Mouse (Mus musculus) cerebellum, adult 2 months (tissue): ENCODE measurements around the gene Pla2g4a. TPM values are rescaled to one million over a fixed set of nuclear protein-coding genes. Genes with fewer than 3 reads are reported as not detected.

Source experiments
- DNase-seq, 2 experiments: peaks; one replicate each; pipeline ENCODE4 v3.0.0; 2021
- H3K27ac ChIP-seq: fragments of 200-500 bp; 2 replicates; pipeline ENCODE4 v1.5.1; 2012; ENCODE audit warnings: low read length, control low read depth, inconsistent platforms; ENCODE audit not compliant: insufficient read depth
- H3K27me3 ChIP-seq: fragments of 200-500 bp; 2 replicates; pipeline ENCODE4 v1.6.1; 2012; ENCODE audit warnings: inconsistent platforms, mild to moderate bottlenecking, low read length, moderate library complexity; ENCODE audit not compliant: control insufficient read depth, insufficient read depth
- H3K4me1 ChIP-seq: fragments of 200-500 bp; 2 replicates; pipeline ENCODE4 v1.6.1; 2011; ENCODE audit warnings: low read length; ENCODE audit not compliant: control insufficient read depth, insufficient read depth
- H3K4me3 ChIP-seq: fragments of 200-500 bp; replicated peaks from 2 replicates; pipeline ENCODE3; 2011; ENCODE audit warnings: mild to moderate bottlenecking, low read depth, low read length, control low read depth; ENCODE audit not compliant: insufficient read depth
- CTCF ChIP-seq: fragments of 200-500 bp; IDR thresholded peaks from 2 replicates; pipeline ENCODE4 v1.5.1; 2011; ENCODE audit warnings: low read depth, mild to moderate bottlenecking, control low read depth, low read length, moderate library complexity, borderline replicate concordance; ENCODE audit not compliant: insufficient read depth
- POLR2A ChIP-seq: fragments of 200-500 bp; IDR thresholded peaks from 2 replicates; pipeline ENCODE4 v1.6.1; 2011; ENCODE audit warnings: low read length, control low read depth, borderline replicate concordance; ENCODE audit not compliant: insufficient read depth
- WGBS: fragments of 180-500 bp; shearing (Covaris S2); methylation state at CpG from one replicate; pipeline ENCODE4 v1.1.7; 2018; 5-methylcytosine and 5-hydroxymethylcytosine counted together
- polyA plus RNA-seq: library from polyadenylated mRNA; depleted of rRNA; stranded (reverse); fragments of >200 nt; gene quantifications from 2 replicates; pipeline ENCODE4 v1.2.3, GENCODE M21; 2012; rRNA removed

The Pla2g4a gene
- 4.4 and 4.9 TPM in 2 replicates for polyA plus RNA-seq

GRCm38 (mm10) chr1:149960734-149961424, at the start of gene Pla2g4a:
Pla2g4a (minus strand) TSS chr1:149961290.
- no peak within 1 kb of the TSS for H3K27ac ChIP-seq
- TF ChIP-seq POLR2A (no peak), CTCF (no peak)
- H3K4me1 ChIP-seq = no peaks in the 10 kb centered on the region
- 19% methylated on average over 15 of the region's 15 CpGs for WGBS
- peak within 1 kb of the TSS; percentile 20 for H3K4me3 ChIP-seq
- DNase-seq = no peak
- H3K27me3 ChIP-seq = no peaks in the 10 kb centered on the region

- Histone ChIP-seq H3K4me1 (no peaks in the 10 kb centered on the region), H3K4me3 (no peak overlapping the region), H3K27me3 (no peaks in the 10 kb centered on the region), H3K27ac (no peak overlapping the region)
- no peak for DNase-seq
- WGBS = 61% methylated on average over 4 of the region's 4 CpGs
- TF ChIP-seq POLR2A = no peak
- no peak for TF ChIP-seq CTCF
These were observed 49.5 kb upstream of the Pla2g4a start for GRCm38 (mm10) chr1:150010629-150010979.

DNA sequence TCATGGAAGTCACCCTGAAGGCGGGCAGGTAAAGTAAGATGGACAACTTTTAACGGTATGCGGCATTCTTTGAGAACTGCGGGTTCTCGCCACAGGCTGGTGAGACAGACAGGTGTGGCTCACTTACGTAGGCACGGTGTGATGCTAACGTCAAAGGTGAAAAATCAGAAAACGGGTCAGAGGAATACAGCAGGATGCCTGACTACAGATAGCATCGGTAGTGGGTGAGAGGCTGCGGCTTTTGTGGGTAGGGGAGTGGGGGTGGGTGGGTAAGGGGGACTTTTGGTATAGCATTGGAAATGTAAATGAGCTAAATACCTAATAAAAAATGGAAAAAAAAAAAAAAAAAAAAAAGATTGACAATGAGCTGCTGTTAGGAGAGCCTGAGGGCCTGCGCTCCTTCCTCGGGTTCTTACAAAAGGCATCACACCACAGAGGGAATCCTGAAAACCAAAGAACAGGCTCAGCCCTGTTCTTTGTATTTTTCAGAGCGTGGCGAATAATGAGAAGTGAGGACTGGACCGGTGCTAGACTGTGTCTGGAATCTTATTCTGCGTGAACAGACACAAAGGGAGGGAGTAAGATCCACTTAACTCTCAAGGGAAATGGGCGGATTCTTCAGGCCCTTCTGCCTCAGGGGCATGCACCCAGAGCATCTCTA, 49.0 kb upstream of the Pla2g4a start:
- DNase-seq = no peak
- H3K27me3 ChIP-seq = no peaks in the 10 kb centered on the region
- TF ChIP-seq POLR2A (no peak), CTCF (no peak)
- H3K27ac ChIP-seq = no peak overlapping the region
- H3K4me1 ChIP-seq = no peaks in the 10 kb centered on the region
- H3K4me3 ChIP-seq = no peak overlapping the region
- WGBS = 77% methylated on average over 18 of the region's 18 CpGs

- 97% methylated on average over 9 of the region's 9 CpGs for WGBS
- TF ChIP-seq POLR2A = no peak
- TF ChIP-seq CTCF = no peak
These were observed 48.0 kb upstream of the Pla2g4a start for GRCm38 (mm10) chr1:150009134-150009533.

DNA sequence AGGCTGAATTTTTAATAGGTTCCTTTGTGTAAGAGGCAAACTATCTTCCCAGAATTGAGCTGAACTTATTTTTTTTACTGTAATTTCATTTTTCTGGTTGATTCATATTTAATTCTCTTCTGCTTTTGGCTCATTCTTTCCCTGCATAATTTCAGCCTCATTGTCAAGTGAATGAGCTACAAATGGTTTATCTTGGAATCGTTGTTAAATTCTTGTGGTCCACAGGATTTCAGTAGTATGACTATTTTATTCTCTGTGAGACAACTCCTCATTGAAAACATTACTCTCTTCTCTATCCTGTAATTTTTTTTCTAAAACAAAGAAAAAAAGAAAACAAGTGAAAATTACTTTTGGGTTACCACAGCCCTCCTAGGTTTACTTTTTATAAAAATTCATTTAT, 14.5 kb upstream of the Pla2g4a start:
- WGBS = 86% methylated on average over 1 of the region's 1 CpGs
- Histone ChIP-seq H3K4me1 (no peaks in the 10 kb centered on the region), H3K27me3 (no peaks in the 10 kb centered on the region), H3K27ac (no peak overlapping the region), H3K4me3 (no peak overlapping the region)
- no peak for TF ChIP-seq CTCF
- no peak for TF ChIP-seq POLR2A
- DNase-seq = no peak

More at GRCm38 (mm10) chr1:150009134-150009533, 48.0 kb upstream of the Pla2g4a start:
- Histone ChIP-seq H3K27me3 (no peaks in the 10 kb centered on the region), H3K4me1 (no peaks in the 10 kb centered on the region), H3K27ac (no peak overlapping the region), H3K4me3 (no peak overlapping the region)
- DNase-seq = no peak

- Histone ChIP-seq H3K4me1 (no peaks in the 10 kb centered on the region), H3K4me3 (no peak overlapping the region), H3K27me3 (no peaks in the 10 kb centered on the region), H3K27ac (no peak overlapping the region)
- 76% methylated on average over 1 of the region's 1 CpGs for WGBS
- no peak for DNase-seq
- TF ChIP-seq CTCF (no peak), POLR2A (no peak)
These were observed 4.7 kb upstream of the Pla2g4a start for GRCm38 (mm10) chr1:149965826-149966225.

GRCm38 (mm10) chr1:149961425-149962303, 574 bp upstream of the Pla2g4a start:
- no peak for TF ChIP-seq CTCF
- no peak for TF ChIP-seq POLR2A
- Histone ChIP-seq H3K4me3 (no peak overlapping the region), H3K27ac (no peak overlapping the region), H3K27me3 (no peaks in the 10 kb centered on the region), H3K4me1 (no peaks in the 10 kb centered on the region)
- WGBS = 75% methylated on average over 9 of the region's 9 CpGs
- DNase-seq = no peak

DNA sequence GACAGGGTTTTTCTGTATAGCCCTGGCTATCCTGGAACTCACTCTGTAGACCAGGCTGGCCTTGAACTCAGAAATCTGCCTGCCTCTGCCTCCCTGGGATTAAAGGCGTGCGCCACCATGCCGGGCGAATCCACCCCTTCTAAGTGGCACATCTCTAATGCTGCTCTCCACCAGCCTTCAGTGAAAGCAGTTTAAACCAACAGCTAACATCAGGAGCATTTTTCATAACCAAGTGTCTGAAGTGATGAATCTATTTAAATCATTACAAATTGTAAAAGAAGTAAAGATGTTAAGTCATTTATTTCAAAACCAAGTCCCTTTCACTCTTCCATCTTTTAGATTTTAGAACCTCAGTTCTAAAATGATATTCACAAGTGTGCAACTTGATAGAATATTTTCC, 839 bp downstream of the Pla2g4a start:
- Histone ChIP-seq H3K27me3 (no peaks in the 10 kb centered on the region), H3K4me1 (no peaks in the 10 kb centered on the region), H3K27ac (no peak overlapping the region), H3K4me3 (no peak overlapping the region)
- WGBS = 93% methylated on average over 4 of the region's 4 CpGs
- TF ChIP-seq POLR2A (no peak), CTCF (no peak)
- DNase-seq = no peak
